In the genomic region with DNA sequence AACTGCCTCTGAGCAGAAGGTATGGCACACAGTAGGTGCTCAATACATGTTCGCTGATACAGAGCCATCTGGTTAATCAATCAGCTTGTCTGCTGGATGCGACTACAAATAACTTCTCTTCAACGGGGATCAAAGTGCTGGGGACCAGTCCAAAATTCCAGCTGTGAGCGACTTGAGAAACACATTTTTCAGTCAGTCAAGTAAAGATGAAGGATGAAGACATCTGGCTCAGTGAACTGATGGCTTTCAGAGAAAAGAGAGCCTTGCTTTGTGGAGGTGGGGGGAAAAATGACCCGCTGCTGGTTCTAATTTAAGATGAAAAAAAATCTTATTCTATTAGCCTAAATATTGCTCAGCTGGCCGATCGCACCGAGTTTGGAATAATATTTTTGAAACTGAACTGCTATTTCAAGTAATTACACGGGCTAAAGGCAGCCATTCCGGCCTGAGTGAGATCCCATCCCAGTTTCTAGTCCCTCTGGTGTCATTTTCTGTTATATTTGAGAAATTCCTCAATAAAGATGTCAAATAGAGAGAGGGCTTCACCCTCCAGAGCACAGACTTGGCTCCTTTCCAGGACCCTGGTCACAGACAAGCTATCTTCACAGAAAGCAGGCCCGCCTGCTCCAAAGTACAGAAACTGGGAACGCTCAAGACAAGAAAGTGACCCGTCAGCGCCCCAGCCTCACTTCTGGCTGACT, we compare ENCODE assay signal across 9 mouse cellular contexts. TPM values are rescaled to one million over a fixed set of nuclear protein-coding genes. Genes with fewer than 3 reads are reported as not detected.
A peak's percentile ranks its signal among the peaks of the same experiment; 100 is the strongest.
DNase-seq lines count a peak whose midpoint lies in the region; ATAC-seq lines count a peak whose summit lies in the region.
"Had no signal": no experiment of that assay in that cellular context is flagged by ENCODE, and none has a peak within 500 bp of the region (broad histone marks: within the 10 kb centered on the region; RNA-seq: fewer than 3 reads in every experiment).

No protein-coding gene starts in this region.

- no peak overlapping the region for H3K27ac ChIP-seq in intestine, embryonic 15.5 days
- H3K27ac ChIP-seq in intestine, embryonic 16.5 days (ENCODE audit: low read length) = no peak overlapping the region; the same call in 1 of the 2 replicates
- peak overlapping the region; percentile 71 for H3K27ac ChIP-seq in embryonic facial prominence, embryonic 11.5 days (replicated peaks; ENCODE audit: low read depth, low read length)
- H3K27ac ChIP-seq in limb, embryonic 13.5 days = peak overlapping the region; percentile 66; the same call in 1 of the 2 replicates
- H3K27ac ChIP-seq: liver, embryonic 15.5 days had no signal

- H3K9me3 ChIP-seq in intestine, embryonic 15.5 days = no peaks in the 10 kb centered on the region
- no peaks in the 10 kb centered on the region for H3K9me3 ChIP-seq in intestine, embryonic 16.5 days (ENCODE audit: control insufficient read depth, low read length)
- H3K9me3 ChIP-seq in embryonic facial prominence, embryonic 11.5 days (replicated peaks; ENCODE audit: control insufficient read depth, low read length) = no peaks in the 10 kb centered on the region
- no peaks in the 10 kb centered on the region for H3K9me3 ChIP-seq in limb, embryonic 13.5 days
- H3K9me3 ChIP-seq: liver, embryonic 15.5 days had no signal

- 38% methylated on average over 14 of the region's 14 CpGs for whole genome bisulfite sequencing in intestine, embryonic 15.5 days
- WGBS in intestine, embryonic 16.5 days = 45% methylated on average over 14 of the region's 14 CpGs
- WGBS in embryonic facial prominence, embryonic 11.5 days = 25% methylated on average over 14 of the region's 14 CpGs
- 17% methylated on average over 14 of the region's 14 CpGs for WGBS in limb, embryonic 13.5 days

- H3K27me3 ChIP-seq in intestine, embryonic 15.5 days (replicated peaks) = no peaks in the 10 kb centered on the region
- no peaks in the 10 kb centered on the region for H3K27me3 ChIP-seq in intestine, embryonic 16.5 days (replicated peaks; ENCODE audit: control insufficient read depth, insufficient read depth, low read length)
- H3K27me3 ChIP-seq in embryonic facial prominence, embryonic 11.5 days (ENCODE audit: control insufficient read depth, insufficient read depth, low read length) = no peaks in the 10 kb centered on the region; the same call in 1 of the 2 replicates
- H3K27me3 ChIP-seq in limb, embryonic 13.5 days = peaks cover 33% of the 10 kb centered on the region; the same call in 1 of the 2 replicates
- H3K27me3 ChIP-seq: liver, embryonic 15.5 days had no signal

- no peak overlapping the region for H3K9ac ChIP-seq in intestine, embryonic 15.5 days
- no peak overlapping the region for H3K9ac ChIP-seq in intestine, embryonic 16.5 days (ENCODE audit: low read depth, low read length)
- no peak overlapping the region for H3K9ac ChIP-seq in embryonic facial prominence, embryonic 11.5 days (replicated peaks; ENCODE audit: low read length)
- H3K9ac ChIP-seq in limb, embryonic 13.5 days = no peak overlapping the region
- H3K9ac ChIP-seq: liver, embryonic 15.5 days had no signal

- no peak overlapping the region for H3K4me3 ChIP-seq in intestine, embryonic 15.5 days (replicated peaks)
- no peak overlapping the region for H3K4me3 ChIP-seq in intestine, embryonic 16.5 days (ENCODE audit: low read length)
- H3K4me3 ChIP-seq in embryonic facial prominence, embryonic 11.5 days (ENCODE audit: low read depth, low read length) = no peak overlapping the region
- H3K4me3 ChIP-seq in limb, embryonic 13.5 days = no peak overlapping the region
- H3K4me3 ChIP-seq: liver, embryonic 15.5 days had no signal

- 0 out of 2 replicates have a peak, but pooled peaks have one; percentile 47 for ATAC-seq in intestine, embryonic 15.5 days
- no peak for ATAC-seq in intestine, embryonic 16.5 days
- ATAC-seq in embryonic facial prominence, embryonic 11.5 days (replicated peaks; ENCODE audit: insufficient number of reproducible peaks, low FRiP score, low TSS enrichment, low read depth) = no peak
- ATAC-seq in limb, embryonic 13.5 days (ENCODE audit: low FRiP score, low read depth) = peak; percentile 29; the same call in 1 of the 2 replicates

- no peaks in the 10 kb centered on the region for H3K36me3 ChIP-seq in intestine, embryonic 15.5 days
- H3K36me3 ChIP-seq in intestine, embryonic 16.5 days (ENCODE audit: control insufficient read depth, insufficient read depth, low read length) = no peaks in the 10 kb centered on the region
- no peaks in the 10 kb centered on the region for H3K36me3 ChIP-seq in embryonic facial prominence, embryonic 11.5 days (replicated peaks; ENCODE audit: control insufficient read depth, insufficient read depth, low read depth, low read length)
- H3K36me3 ChIP-seq in limb, embryonic 13.5 days = no peaks in the 10 kb centered on the region
- H3K36me3 ChIP-seq: liver, embryonic 15.5 days had no signal

- H3K4me2 ChIP-seq in intestine, embryonic 15.5 days (replicated peaks) = 0 out of 2 replicates have a peak overlapping the region, but pooled peaks have one; percentile 9
- H3K4me2 ChIP-seq in intestine, embryonic 16.5 days (ENCODE audit: low read depth, low read length) = no peak overlapping the region
- no peak overlapping the region for H3K4me2 ChIP-seq in embryonic facial prominence, embryonic 11.5 days (ENCODE audit: low read depth, low read length)
- peak overlapping the region; percentile 10; the same call in 1 of the 2 replicates for H3K4me2 ChIP-seq in limb, embryonic 13.5 days (replicated peaks)
- H3K4me2 ChIP-seq: liver, embryonic 15.5 days had no signal

- peak; percentile 84 for DNase-seq in embryonic facial prominence, embryonic 11.5 days (ENCODE audit: low spot score)
- DNase-seq in heart, postnatal 10 days = peak; percentile 20 to 26
- no peak for DNase-seq in right cerebral cortex, postnatal 10 days (ENCODE audit: low spot score in 2 of 2)
- no peak for DNase-seq in urinary bladder, postnatal 10 days (ENCODE audit: low spot score)
- DNase-seq: thymus, adult 18-20 months had no signal

- intact Hi-C loops in heart, postnatal 10 days (cut with DNase I) = no loop called here

- peaks cover 22% of the 10 kb centered on the region for H3K4me1 ChIP-seq in intestine, embryonic 15.5 days (replicated peaks)
- H3K4me1 ChIP-seq in intestine, embryonic 16.5 days (ENCODE audit: control insufficient read depth, insufficient read depth, low read length) = peaks cover 9% of the 10 kb centered on the region; the same call in 1 of the 2 replicates
- peaks cover 30% of the 10 kb centered on the region for H3K4me1 ChIP-seq in embryonic facial prominence, embryonic 11.5 days (ENCODE audit: control insufficient read depth, insufficient read depth, low read length)
- peaks cover 84% of the 10 kb centered on the region for H3K4me1 ChIP-seq in limb, embryonic 13.5 days
- H3K4me1 ChIP-seq: liver, embryonic 15.5 days had no signal

RNA-seq across cellular contexts. Expression of a gene that starts 28.0 kb away (rescaled TPM):
- 4.3 and 4.5 TPM in 2 replicates for polyA plus RNA-seq in intestine, embryonic 15.5 days (2015; fragmentation: Nextera tagmentation; extraction: Ambion mirVana)
- polyA plus RNA-seq in intestine, embryonic 16.5 days (2015; fragmentation: Nextera tagmentation; extraction: Ambion mirVana) = 3.6 and 4.1 TPM in 2 replicates
- polyA plus RNA-seq in embryonic facial prominence, embryonic 11.5 days (2014; fragmentation: Nextera tagmentation; extraction: Ambion mirVana) = 30.2 and 32.8 TPM in 2 replicates
- total RNA-seq in heart, postnatal 10 days (2021) = 1 to 10 TPM; 4.3 to 5.6 TPM
- 18.5 and 22.0 TPM in 2 replicates for polyA plus RNA-seq in limb, embryonic 13.5 days (2015; fragmentation: Nextera tagmentation; extraction: Ambion mirVana)

Comparison
In these comparisons a context has a peak if more than half of its experiments do, and no peak if none do; other contexts are left out.
1. ATAC-seq: peak in intestine, embryonic 15.5 days (single experiment) and limb, embryonic 13.5 days (single experiment); none in intestine, embryonic 16.5 days (single experiment) and embryonic facial prominence, embryonic 11.5 days (single experiment).
2. H3K4me2 ChIP-seq: peak in intestine, embryonic 15.5 days (single experiment) and limb, embryonic 13.5 days (single experiment); none in intestine, embryonic 16.5 days (single experiment) and embryonic facial prominence, embryonic 11.5 days (single experiment).
3. H3K27ac ChIP-seq: peak in embryonic facial prominence, embryonic 11.5 days (single experiment) and limb, embryonic 13.5 days (single experiment); none in intestine, embryonic 15.5 days (single experiment) and intestine, embryonic 16.5 days (single experiment).
4. DNase-seq: peak in embryonic facial prominence, embryonic 11.5 days (single experiment) and heart, postnatal 10 days (2 of 2); none in right cerebral cortex, postnatal 10 days (0 of 2) and urinary bladder, postnatal 10 days (single experiment).